Mouse (Mus musculus) stomach, embryonic 15.5 days (tissue): ENCODE results near the gene Atp6v0c. TPM values are rescaled to one million over a fixed set of nuclear protein-coding genes. Genes with fewer than 3 reads are reported as not detected.
A peak's percentile ranks its signal among the peaks of the same experiment; 100 is the strongest.

Experiments
- ATAC-seq: fragments of 200-750 bp; cut with Nextera tagmentation; 2 replicates; pipeline ENCODE4 v1.8.0; 2017; ENCODE audit warnings: low read depth, moderate number of reproducible peaks, moderate TSS enrichment; ENCODE audit not compliant: insufficient read depth, low FRiP score
- H3K27ac ChIP-seq: fragments of 300-500 bp; sonication (generic); 2 replicates; pipeline ENCODE4 v1.5.1; 2015; ENCODE audit warnings: mild to moderate bottlenecking, inconsistent platforms
- H3K27me3 ChIP-seq: fragments of 300-500 bp; sonication (generic); replicated peaks from 2 replicates; pipeline ENCODE4 v1.6.1; 2015; ENCODE audit warnings: inconsistent platforms
- H3K36me3 ChIP-seq: fragments of 300-500 bp; sonication (generic); 2 replicates; pipeline ENCODE4 v1.6.1; 2015; ENCODE audit warnings: inconsistent platforms
- H3K4me1 ChIP-seq: fragments of 300-500 bp; sonication (generic); 2 replicates; pipeline ENCODE4 v1.6.1; 2015; ENCODE audit warnings: inconsistent platforms
- H3K4me2 ChIP-seq: fragments of 300-500 bp; sonication (generic); 2 replicates; pipeline ENCODE4 v1.6.1; 2015; ENCODE audit warnings: mild to moderate bottlenecking, inconsistent platforms
- H3K4me3 ChIP-seq: fragments of 300-500 bp; sonication (generic); replicated peaks from 2 replicates; pipeline ENCODE4 v1.5.1; 2015; ENCODE audit warnings: inconsistent platforms
- H3K9ac ChIP-seq: fragments of 300-500 bp; sonication (generic); 2 replicates; pipeline ENCODE4 v1.6.1; 2015; ENCODE audit warnings: inconsistent platforms
- H3K9me3 ChIP-seq: fragments of 300-500 bp; sonication (generic); 2 replicates; pipeline ENCODE4 v1.6.1; 2016; ENCODE audit warnings: inconsistent platforms
- WGBS: fragments of 180-500 bp; shearing (Covaris S2); methylation state at CpG from one replicate; pipeline ENCODE4 v1.1.7; 2015; 5-methylcytosine and 5-hydroxymethylcytosine counted together
- polyA plus RNA-seq: library from polyadenylated mRNA; unstranded; fragments of >200 nt; fragmentation: Nextera tagmentation; extraction: Ambion mirVana; gene quantifications from 2 replicates; pipeline ENCODE4 v1.2.1, GENCODE M21; 2015

Atp6v0c gene
- polyA plus RNA-seq, 1 experiment from 2014 or later: 512 TPM

- H3K36me3 ChIP-seq: no peaks in the 10 kb centered on the region
- peak; percentile 94 for ATAC-seq
- peak overlapping the region; percentile 44 for H3K4me3 ChIP-seq
- H3K9ac ChIP-seq: peak overlapping the region; percentile 37
- under 1% methylated on average over 26 of the region's 26 CpGs for WGBS
- H3K27me3 ChIP-seq: no peaks in the 10 kb centered on the region
- no peaks in the 10 kb centered on the region for H3K9me3 ChIP-seq
- H3K4me1 ChIP-seq: peaks cover 5% of the 10 kb centered on the region; the same call in 1 of the 2 replicates
- H3K4me2 ChIP-seq: peak overlapping the region; percentile 85
- peak overlapping the region; percentile 67; the same call in 1 of the 2 replicates for H3K27ac ChIP-seq
Measured at GRCm38 (mm10) chr17:24151890-24152563, 17.5 kb downstream of the Atp6v0c start.

GRCm38 (mm10) chr17:24151382-24151781 lies 18.1 kb downstream of the Atp6v0c start:
- no peak overlapping the region for H3K9ac ChIP-seq
- H3K4me2 ChIP-seq: peak overlapping the region; percentile 85
- H3K4me1 ChIP-seq: peaks cover 5% of the 10 kb centered on the region; the same call in 1 of the 2 replicates
- WGBS: 13% methylated on average over 7 of the region's 7 CpGs
- no peaks in the 10 kb centered on the region for H3K27me3 ChIP-seq
- H3K4me3 ChIP-seq: peak overlapping the region; percentile 44
- H3K9me3 ChIP-seq: no peaks in the 10 kb centered on the region
- no peaks in the 10 kb centered on the region for H3K36me3 ChIP-seq
- H3K27ac ChIP-seq: peak overlapping the region; percentile 67; the same call in 1 of the 2 replicates
- ATAC-seq: no peak

GRCm38 (mm10) chr17:24150824-24151223 lies 18.7 kb downstream of the Atp6v0c start, which contains the start of gene Pdpk1:
Gene Pdpk1, minus strand, starts transcription at chr17:24150924.
- peak within 1 kb of the TSS; percentile 85 for H3K4me2 ChIP-seq
- no peaks in the 10 kb centered on the region for H3K9me3 ChIP-seq
- ATAC-seq: no peak
- 83% methylated on average over 2 of the region's 2 CpGs for WGBS
- peak within 1 kb of the TSS; percentile 67; the same call in 1 of the 2 replicates for H3K27ac ChIP-seq
- no peaks in the 10 kb centered on the region for H3K36me3 ChIP-seq
- H3K27me3 ChIP-seq: no peaks in the 10 kb centered on the region
- H3K4me3 ChIP-seq: peak within 1 kb of the TSS; percentile 44
- H3K4me1 ChIP-seq: peaks cover 5% of the 10 kb centered on the region; the same call in 1 of the 2 replicates
- H3K9ac ChIP-seq: peak within 1 kb of the TSS; percentile 37; the same call in 1 of the 2 replicates

- ATAC-seq: no peak
- no peak overlapping the region for H3K9ac ChIP-seq
- 88% methylated on average over 7 of the region's 7 CpGs for whole genome bisulfite sequencing
- no peaks in the 10 kb centered on the region for H3K27me3 ChIP-seq
- no peak overlapping the region for H3K4me3 ChIP-seq
- no peaks in the 10 kb centered on the region for H3K9me3 ChIP-seq
- H3K27ac ChIP-seq: no peak overlapping the region
- H3K4me1 ChIP-seq: peaks cover 5% of the 10 kb centered on the region; the same call in 1 of the 2 replicates
- no peaks in the 10 kb centered on the region for H3K36me3 ChIP-seq
- no peak overlapping the region for H3K4me2 ChIP-seq
Measured at GRCm38 (mm10) chr17:24149421-24149820, 20.1 kb downstream of the Atp6v0c start.

- 41% methylated on average over 2 of the region's 2 CpGs for WGBS
Measured at GRCm38 (mm10) chr17:24142897-24143296, 26.6 kb downstream of the Atp6v0c start.

GRCm38 (mm10) chr17:24141425-24141920 lies 28.0 kb downstream of the Atp6v0c start:
- Histone ChIP-seq H3K9ac (peak overlapping the region; percentile 76), H3K4me1 (peaks cover 13% of the 10 kb centered on the region; the same call in 1 of the 2 replicates)
- WGBS: under 1% methylated on average over 57 of the region's 57 CpGs

More at GRCm38 (mm10) chr17:24142897-24143296, 26.6 kb downstream of the Atp6v0c start:
- Histone ChIP-seq H3K36me3 (no peaks in the 10 kb centered on the region), H3K9ac (no peak overlapping the region), H3K27ac (no peak overlapping the region), H3K27me3 (no peaks in the 10 kb centered on the region), H3K4me1 (peaks cover 10% of the 10 kb centered on the region; the same call in 1 of the 2 replicates), H3K4me3 (no peak overlapping the region), H3K9me3 (no peaks in the 10 kb centered on the region), H3K4me2 (no peak overlapping the region)
- ATAC-seq: no peak

GRCm38 (mm10) chr17:24140845-24141424 lies 28.6 kb downstream of the Atp6v0c start:
- peak; percentile 32 for ATAC-seq

More at GRCm38 (mm10) chr17:24141425-24141920, 28.0 kb downstream of the Atp6v0c start:
- ATAC-seq: peak; percentile 98
- Histone ChIP-seq H3K4me3 (peak overlapping the region; percentile 87), H3K27ac (peak overlapping the region; percentile 85), H3K27me3 (no peaks in the 10 kb centered on the region), H3K36me3 (no peaks in the 10 kb centered on the region), H3K9me3 (no peaks in the 10 kb centered on the region), H3K4me2 (peak overlapping the region; percentile 75)

GRCm38 (mm10) chr17:24139968-24140367 lies 29.5 kb downstream of the Atp6v0c start:
- H3K27ac ChIP-seq: no peak overlapping the region
- H3K9ac ChIP-seq: no peak overlapping the region
- peak overlapping the region; percentile 87 for H3K4me3 ChIP-seq
- no peak for ATAC-seq
- peak overlapping the region; percentile 68 for H3K4me2 ChIP-seq
- peaks cover 13% of the 10 kb centered on the region; the same call in 1 of the 2 replicates for H3K4me1 ChIP-seq
- H3K36me3 ChIP-seq: no peaks in the 10 kb centered on the region
- H3K27me3 ChIP-seq: no peaks in the 10 kb centered on the region
- WGBS: 79% methylated on average over 4 of the region's 4 CpGs
- no peaks in the 10 kb centered on the region for H3K9me3 ChIP-seq

More at GRCm38 (mm10) chr17:24140845-24141424, 28.6 kb downstream of the Atp6v0c start:
- Histone ChIP-seq H3K4me2 (peak overlapping the region; percentile 68), H3K9ac (peak overlapping the region; percentile 76), H3K27me3 (no peaks in the 10 kb centered on the region), H3K36me3 (no peaks in the 10 kb centered on the region), H3K9me3 (no peaks in the 10 kb centered on the region), H3K27ac (peak overlapping the region; percentile 85), H3K4me1 (peaks cover 13% of the 10 kb centered on the region; the same call in 1 of the 2 replicates), H3K4me3 (peak overlapping the region; percentile 87)
- under 1% methylated on average over 39 of the region's 43 CpGs for WGBS

- no peak for ATAC-seq
- Histone ChIP-seq H3K4me1 (peaks cover 13% of the 10 kb centered on the region; the same call in 1 of the 2 replicates), H3K36me3 (no peaks in the 10 kb centered on the region), H3K9ac (no peak overlapping the region), H3K4me3 (no peak overlapping the region), H3K27me3 (no peaks in the 10 kb centered on the region), H3K9me3 (no peaks in the 10 kb centered on the region), H3K4me2 (no peak overlapping the region), H3K27ac (no peak overlapping the region)
- 77% methylated on average over 3 of the region's 3 CpGs for WGBS
Measured at GRCm38 (mm10) chr17:24139256-24139655, 30.2 kb downstream of the Atp6v0c start.

- Histone ChIP-seq H3K27me3 (no peaks in the 10 kb centered on the region), H3K36me3 (no peaks in the 10 kb centered on the region), H3K9ac (no peak overlapping the region), H3K4me3 (no peak overlapping the region), H3K27ac (no peak overlapping the region), H3K9me3 (no peaks in the 10 kb centered on the region), H3K4me1 (peaks cover 13% of the 10 kb centered on the region; the same call in 1 of the 2 replicates), H3K4me2 (no peak overlapping the region)
- no peak for ATAC-seq
- 73% methylated on average over 2 of the region's 2 CpGs for WGBS
Measured at GRCm38 (mm10) chr17:24137226-24137880, 32.1 kb downstream of the Atp6v0c start.

GRCm38 (mm10) chr17:24134062-24134461 lies 35.4 kb downstream of the Atp6v0c start:
- no peak for ATAC-seq
- Histone ChIP-seq H3K9me3 (no peaks in the 10 kb centered on the region), H3K4me1 (0 out of 2 replicates have a peak, but pooled peaks cover 5% of the 10 kb centered on the region), H3K9ac (no peak overlapping the region), H3K4me2 (no peak overlapping the region), H3K36me3 (no peaks in the 10 kb centered on the region), H3K4me3 (no peak overlapping the region), H3K27ac (no peak overlapping the region), H3K27me3 (no peaks in the 10 kb centered on the region)
